Mouse (Mus musculus) naive thymus-derived CD4-positive, alpha-beta T cell, adult 2 months (primary cell): ENCODE results near the gene Ints14.
"Not testable (repeated sequence)": the region's sequence is repeated elsewhere in the genome, so short reads cannot be mapped to it uniquely, and the experiment has no call there.

Source experiments
- DNase-seq: peaks from one replicate; pipeline ENCODE4 v3.0.0-alpha.2; 2011; ENCODE audit warnings: low read depth

The Ints14 gene

GRCm38 (mm10) chr9:65019146-65019545, 58.4 kb downstream of the Ints14 start:
- DNase-seq: no peak

- DNase-seq: no peak
These were observed 59.4 kb downstream of the Ints14 start for GRCm38 (mm10) chr9:65020128-65020527.

- DNase-seq: peak; percentile 92
These were observed 60.5 kb downstream of the Ints14 start, which contains the start of gene Hacd3 for GRCm38 (mm10) chr9:65020991-65021886. Gene Hacd3 (minus strand): TSS chr9:65021693.

GRCm38 (mm10) chr9:65021887-65022579, 61.3 kb downstream of the Ints14 start:
- DNase-seq: no peak

GRCm38 (mm10) chr9:65022580-65023135, 62.0 kb downstream of the Ints14 start:
- no peak for DNase-seq

- DNase-seq: no peak
These were observed 62.7 kb downstream of the Ints14 start for GRCm38 (mm10) chr9:65023447-65023846.

GRCm38 (mm10) chr9:65027241-65027640, 66.5 kb downstream of the Ints14 start:
- no peak for DNase-seq

GRCm38 (mm10) chr9:65028313-65028712, 67.6 kb downstream of the Ints14 start:
- DNase-seq: no peak

GRCm38 (mm10) chr9:65031355-65031754, 70.7 kb downstream of the Ints14 start:
- DNase-seq: not testable (repeated sequence)

GRCm38 (mm10) chr9:65031894-65032268, 71.2 kb downstream of the Ints14 start:
- DNase-seq: no peak

- peak; percentile 95 for DNase-seq
These were observed 71.8 kb downstream of the Ints14 start, which contains the start of gene Dpp8 for GRCm38 (mm10) chr9:65032269-65033108. Gene Dpp8 (plus strand): TSS chr9:65032414.

GRCm38 (mm10) chr9:65036456-65036855, 75.8 kb downstream of the Ints14 start:
- no peak for DNase-seq
